Mouse (Mus musculus): ENCODE data around the gene Scaf8.
"Not testable (repeated sequence)": the region's sequence is repeated elsewhere in the genome, so short reads cannot be mapped to it uniquely, and the experiment has no call there.

DNA sequence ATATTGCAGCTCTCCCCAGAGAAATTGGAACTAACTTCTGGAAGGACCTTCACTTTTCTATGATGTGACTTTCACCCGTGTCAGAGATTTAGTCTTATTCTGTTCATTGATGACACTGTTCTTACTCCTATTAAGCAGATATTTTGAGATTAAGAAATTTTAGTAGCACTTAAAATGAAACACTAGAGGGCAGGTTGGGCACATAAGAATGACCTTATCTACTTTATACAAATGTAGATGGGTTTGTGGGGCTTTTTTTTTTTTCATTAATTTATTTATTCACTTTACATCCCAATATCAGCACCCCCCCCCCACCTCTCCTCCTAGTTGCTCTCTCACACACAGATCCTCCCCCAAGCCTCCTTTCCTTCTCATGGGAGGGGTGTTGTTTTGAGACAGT lies 15.5 kb upstream of the Scaf8 start:
- not testable (repeated sequence) for TF ChIP-seq CTCF (IDR thresholded peaks at IDR 0.05; ENCODE audit: borderline replicate concordance, control insufficient read depth, extremely low read depth, insufficient read depth, low read length, poor library complexity); POLR2A (IDR thresholded peaks at IDR 0.05; ENCODE audit: control insufficient read depth, extremely low read depth, insufficient read depth, low read length, poor library complexity)
